Mouse (Mus musculus) kidney, postnatal 14 days (tissue): Measurements from ENCODE around the gene Pdcd1lg2.
"Not testable (repeated sequence)": the region's sequence is repeated elsewhere in the genome, so short reads cannot be mapped to it uniquely, and the experiment has no call there.

Experiments
- DNase-seq: peaks from one replicate; pipeline ENCODE4 v3.0.0; 2022; ENCODE audit warnings: mixed read lengths

Pdcd1lg2 gene

DNA sequence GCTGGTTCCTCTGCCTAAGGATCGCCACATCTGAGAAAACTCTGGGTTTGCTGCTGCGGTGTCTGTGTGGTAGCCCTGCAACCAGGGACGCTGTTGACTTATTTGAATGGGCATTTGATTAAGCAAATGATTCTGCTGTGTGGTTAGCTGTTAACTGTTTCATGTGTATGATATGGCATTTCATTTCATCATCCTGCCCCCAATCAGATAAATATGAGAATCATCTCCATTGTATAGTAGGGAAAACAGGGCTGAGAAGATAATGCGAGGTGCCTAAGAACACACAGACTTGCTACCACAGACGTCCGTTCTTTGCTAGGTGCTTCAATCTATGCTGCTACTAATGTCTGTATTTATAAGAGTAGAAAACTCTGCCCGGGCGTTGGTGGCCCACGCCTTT lies 26.3 kb upstream of the Pdcd1lg2 start:
- no peak for DNase-seq

DNA sequence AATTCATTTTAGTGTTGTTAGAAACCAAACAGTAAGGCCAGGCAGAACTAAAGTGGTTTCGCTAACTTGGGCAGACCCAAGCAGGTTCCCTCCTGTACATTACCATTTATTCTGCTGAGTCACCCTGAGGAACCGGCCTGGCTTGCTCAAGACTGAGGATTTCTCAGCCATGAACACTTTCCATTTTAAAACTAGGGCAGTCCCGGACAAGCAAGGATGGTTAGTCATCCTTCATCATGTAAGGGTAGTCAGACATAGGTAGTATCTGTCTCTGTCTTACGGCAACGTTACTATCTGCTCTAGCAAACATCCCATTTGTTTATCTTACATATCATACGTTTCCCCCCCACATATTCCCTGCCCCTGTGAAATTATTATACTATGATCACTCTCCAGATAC lies 25.7 kb upstream of the Pdcd1lg2 start:
- DNase-seq = no peak

DNA sequence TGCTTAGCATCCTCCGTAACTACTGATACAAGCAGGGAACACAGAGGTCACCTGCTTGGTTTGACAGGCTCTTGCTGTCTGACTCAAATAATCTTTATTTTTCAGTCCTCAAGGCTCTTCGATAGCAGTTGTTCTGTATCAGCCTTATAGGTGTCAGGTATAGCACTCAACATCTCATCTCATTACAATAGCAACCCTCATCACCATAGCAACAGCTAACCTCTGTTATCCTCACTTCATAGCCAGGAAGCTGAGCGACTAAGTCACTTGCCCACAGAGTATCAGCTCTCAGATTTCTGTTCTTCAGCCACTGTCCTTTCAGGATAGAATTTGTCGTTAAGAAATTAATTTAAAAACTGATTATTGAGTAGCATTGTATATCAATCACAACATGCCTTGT lies 24.9 kb upstream of the Pdcd1lg2 start:
- DNase-seq = no peak

DNA sequence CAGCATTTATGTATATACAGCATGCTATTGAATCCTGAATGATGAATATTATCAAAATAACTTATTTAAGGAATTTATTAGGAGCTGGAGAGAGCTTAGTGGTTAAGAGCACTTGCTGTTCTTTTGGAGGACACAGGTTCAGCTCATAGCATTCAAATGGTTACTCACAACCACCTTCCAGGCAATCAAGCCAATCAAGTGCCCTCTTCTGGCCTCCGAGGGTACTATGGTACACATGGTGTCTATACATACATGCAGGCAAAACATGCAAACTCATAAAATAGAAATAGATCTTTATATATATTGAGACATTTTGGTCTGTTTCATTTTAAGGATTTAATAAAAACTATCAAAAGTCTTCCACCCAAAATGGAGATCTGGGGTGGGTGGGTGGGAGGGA lies 21.9 kb upstream of the Pdcd1lg2 start:
- DNase-seq = no peak

DNA sequence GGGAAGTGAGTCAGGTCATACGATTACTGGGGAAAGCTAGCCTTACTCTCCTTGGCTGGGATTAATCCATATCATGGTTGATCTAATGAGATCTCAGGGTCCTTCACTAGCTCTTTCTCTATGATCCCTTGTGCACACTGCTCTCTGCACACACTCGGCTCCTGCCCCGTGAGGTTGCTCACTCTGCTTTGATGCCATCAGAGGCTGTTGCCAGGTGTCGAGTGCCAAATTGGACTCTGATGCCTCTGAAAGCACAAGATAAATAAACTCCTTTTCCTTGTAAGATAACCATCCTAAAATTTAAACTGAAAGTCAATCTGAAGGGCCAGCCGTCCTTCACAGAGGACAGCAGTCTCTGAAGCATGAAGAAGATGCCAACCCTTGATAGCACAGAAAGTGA lies 20.2 kb upstream of the Pdcd1lg2 start:
- no peak for DNase-seq

DNA sequence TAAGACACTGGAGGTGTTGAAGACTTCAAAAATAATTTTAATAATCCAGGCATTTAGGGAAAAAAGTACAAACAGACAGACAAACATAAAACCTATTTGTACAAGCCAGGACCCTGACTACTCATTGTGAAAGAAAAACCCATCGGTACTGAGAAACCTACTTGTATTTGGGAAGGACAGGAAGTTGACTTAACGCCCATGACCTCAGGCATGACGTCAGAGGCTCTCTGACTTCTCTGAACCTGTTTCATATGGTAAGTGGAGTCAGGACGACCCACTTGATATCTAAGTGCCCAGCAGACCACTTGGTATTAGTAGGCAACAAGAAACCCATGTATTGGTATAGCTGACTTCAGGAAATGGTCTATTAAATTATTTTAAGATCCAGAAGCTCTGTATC lies 19.4 kb upstream of the Pdcd1lg2 start:
- no peak for DNase-seq

DNA sequence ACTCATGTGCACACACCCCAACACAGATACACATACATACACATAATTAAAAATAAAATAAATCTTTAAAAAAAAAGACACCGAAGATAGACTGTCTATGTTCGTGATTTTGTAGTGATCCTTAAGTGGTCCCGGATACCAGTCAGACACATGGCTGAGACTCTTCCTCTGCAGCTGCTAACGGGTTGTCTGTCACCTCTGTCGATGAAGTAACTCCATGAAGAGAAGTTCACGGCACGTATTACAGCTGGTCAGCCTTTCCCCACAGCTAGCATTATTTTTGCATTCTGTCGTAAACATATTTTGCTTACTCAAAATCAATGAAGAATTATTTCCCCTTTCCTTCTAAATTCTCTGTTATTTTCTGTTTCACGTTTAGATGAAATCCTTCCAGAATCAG lies 17.4 kb upstream of the Pdcd1lg2 start:
- no peak for DNase-seq

DNA sequence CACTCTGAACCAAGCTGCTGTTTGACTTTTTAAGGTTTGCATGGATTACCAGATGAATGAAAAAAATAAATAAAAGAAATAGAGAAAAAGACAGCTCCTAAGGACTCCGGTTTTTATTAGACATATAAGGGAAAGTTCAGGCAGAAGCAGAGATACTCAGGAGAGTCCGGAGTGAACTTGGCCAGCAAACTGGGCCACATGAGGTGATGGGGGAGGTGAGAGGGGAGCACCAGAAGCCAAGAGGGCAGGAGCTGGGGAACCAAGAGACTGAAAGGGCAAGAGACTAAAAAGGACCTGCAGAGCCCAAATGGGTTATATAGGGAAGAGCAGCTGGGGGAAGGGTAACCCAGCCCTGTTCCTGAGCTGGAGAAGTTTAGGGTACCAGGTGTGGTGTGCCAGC lies 16.0 kb upstream of the Pdcd1lg2 start:
- no peak for DNase-seq

DNA sequence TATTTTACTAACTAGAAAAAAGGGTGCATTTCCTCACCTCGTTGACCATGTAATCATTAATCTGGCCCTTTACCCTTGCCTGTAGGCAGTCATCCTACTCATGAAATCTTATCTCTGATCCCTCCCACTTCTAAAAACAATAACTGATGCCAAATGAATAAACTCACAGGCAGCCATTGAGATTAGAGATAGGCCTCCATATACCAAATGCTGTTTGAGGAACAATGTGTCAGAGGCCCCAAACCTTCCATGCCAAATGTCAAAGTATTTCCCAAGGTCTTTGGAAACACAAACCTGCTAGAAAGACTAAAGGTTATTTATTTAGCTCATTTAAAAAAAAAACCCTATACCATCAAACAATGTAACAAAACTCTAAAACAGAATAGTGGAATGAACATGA lies 14.4 kb upstream of the Pdcd1lg2 start:
- DNase-seq = no peak

DNA sequence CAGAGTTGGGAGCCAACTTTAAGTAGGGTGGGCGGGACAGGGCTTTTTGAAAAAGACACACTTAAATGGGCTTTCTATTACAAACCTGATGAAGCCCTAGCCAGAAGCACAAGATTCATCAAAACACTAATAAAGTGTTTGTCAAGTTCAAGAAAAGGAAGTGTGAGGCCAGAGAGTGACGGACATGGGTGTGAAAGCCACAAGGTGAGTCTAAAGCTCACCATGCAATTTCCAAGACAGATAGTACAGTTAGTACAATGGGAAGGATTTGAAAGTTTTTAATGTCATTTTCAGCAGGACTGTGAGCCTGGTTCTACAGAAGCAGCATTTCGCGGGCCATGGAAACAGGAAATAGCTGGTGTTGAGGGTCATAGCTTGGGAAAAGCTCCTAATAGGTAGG lies 10.9 kb upstream of the Pdcd1lg2 start:
- DNase-seq = no peak

DNA sequence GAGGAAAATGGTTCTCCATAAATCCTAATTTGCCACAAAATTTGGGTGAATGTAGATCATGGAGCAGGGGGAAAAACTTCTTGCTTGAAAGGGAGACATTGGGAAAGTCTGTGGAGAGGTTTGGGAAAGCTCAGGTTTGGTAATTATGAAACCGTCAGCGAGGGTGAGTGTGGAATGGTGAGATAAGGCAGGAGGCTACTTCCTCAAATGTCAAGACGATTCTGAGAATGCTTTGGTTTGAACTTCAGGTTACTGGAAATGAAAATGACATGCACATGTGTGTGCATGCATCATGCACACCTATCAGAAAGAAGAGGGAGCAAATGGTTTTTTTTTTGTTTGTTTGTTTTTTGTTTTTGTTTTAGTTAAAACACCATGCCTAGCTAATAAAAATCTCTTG lies 10.3 kb upstream of the Pdcd1lg2 start:
- DNase-seq = no peak

DNA sequence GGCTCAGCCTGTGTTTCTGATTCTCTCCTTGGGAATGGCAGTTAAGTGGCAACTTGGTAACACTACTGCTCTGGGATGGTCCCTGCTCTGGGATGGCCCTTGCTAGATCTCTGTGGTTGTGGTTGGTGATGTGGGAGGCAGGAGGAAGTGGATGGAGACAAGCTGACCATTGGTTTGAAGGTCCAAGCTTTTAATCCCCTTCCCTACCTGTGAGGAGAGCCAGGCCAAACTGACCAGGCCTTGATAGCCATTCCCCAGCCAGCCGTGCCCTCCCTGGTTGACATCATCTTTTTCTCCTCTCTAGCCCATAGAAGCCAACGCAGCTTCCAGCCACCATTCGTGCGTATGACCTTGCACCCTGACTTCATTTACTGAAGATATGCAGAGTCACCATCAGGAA lies 8.1 kb upstream of the Pdcd1lg2 start:
- no peak for DNase-seq

DNA sequence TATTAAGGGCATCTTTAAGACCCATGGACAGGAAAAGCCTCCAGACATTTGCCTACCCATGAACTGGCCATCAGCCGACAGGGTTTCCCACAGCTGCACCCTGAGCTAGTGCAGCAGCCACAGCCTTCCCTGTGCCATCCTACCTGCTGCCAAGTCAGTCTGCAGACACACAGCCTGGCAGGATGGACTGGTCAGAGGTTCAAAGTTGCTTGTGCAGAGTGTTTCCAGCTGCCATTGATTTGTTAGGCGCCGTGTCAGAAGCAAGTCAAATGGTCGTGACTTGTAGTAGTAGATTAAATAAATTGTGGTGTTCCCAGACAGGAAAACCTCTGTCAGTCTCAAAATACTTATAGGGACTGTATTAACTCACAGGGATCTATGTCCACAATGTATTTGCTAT lies 7.5 kb upstream of the Pdcd1lg2 start:
- DNase-seq = no peak

DNA sequence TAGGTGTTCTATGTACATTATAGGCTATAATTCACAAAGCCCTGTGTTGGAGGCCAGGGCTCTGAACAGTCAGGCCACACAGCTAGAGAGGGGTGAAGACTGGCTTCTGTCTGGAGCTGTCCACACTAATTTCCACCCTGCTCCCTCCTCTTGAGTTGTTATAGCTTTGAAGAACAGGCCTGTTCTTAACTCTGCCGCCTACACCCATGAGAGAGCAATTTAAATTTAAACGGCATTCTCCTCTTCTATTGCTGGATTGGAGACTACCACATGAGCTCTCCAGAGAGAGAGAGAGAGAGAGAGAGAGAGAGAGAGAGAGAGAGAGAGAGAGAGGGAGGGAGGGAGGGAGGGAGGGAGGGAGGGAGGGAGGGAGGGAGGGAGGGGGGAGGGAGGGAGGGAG lies 5.3 kb upstream of the Pdcd1lg2 start:
- no peak for DNase-seq

DNA sequence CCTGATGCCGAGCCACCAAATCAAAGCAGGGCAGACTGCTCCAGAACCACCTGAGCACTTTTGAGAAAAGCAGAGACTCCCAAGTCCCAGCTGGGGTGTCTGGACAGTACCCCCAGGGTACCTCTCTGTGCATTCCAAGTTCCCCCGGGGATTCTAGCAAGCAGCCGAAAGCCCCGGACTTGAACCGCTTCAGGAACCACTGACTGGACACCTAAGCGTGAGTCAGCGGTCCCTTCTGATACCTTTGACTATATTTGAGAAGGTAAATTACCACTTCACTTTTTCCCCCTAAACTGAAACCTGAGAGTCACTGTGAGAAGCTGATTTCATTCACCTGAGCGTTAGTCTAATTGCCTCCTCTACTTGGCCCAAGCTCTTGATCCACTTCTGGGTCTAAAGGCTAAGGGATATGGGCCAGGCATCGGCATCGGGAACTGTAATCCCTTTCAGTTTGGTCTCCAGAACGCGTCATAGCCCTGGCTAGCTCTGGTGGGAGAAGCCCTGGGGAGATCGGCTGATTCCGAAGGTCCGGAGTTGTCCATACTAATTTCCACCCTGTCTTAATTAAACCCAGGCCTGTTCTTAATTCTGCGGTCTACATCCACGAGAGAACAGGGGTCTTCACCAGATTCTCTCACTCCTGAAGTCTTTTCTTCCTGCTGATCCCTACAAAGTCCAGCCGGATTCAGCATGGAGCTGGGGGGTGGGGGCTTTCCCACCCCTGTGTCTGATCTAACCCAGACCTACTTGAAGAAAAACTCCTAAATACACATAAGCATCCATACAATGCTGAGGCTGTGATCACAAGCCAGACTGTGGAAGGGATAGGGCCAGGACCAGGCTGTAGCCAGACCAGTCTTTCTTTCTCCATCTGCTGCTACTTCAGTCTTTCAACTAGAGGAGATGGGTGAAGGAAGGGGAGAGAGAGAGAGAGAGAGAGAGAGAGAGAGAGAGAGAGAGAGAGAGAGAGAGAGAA lies 4.4 kb upstream of the Pdcd1lg2 start:
- no peak for DNase-seq

DNA sequence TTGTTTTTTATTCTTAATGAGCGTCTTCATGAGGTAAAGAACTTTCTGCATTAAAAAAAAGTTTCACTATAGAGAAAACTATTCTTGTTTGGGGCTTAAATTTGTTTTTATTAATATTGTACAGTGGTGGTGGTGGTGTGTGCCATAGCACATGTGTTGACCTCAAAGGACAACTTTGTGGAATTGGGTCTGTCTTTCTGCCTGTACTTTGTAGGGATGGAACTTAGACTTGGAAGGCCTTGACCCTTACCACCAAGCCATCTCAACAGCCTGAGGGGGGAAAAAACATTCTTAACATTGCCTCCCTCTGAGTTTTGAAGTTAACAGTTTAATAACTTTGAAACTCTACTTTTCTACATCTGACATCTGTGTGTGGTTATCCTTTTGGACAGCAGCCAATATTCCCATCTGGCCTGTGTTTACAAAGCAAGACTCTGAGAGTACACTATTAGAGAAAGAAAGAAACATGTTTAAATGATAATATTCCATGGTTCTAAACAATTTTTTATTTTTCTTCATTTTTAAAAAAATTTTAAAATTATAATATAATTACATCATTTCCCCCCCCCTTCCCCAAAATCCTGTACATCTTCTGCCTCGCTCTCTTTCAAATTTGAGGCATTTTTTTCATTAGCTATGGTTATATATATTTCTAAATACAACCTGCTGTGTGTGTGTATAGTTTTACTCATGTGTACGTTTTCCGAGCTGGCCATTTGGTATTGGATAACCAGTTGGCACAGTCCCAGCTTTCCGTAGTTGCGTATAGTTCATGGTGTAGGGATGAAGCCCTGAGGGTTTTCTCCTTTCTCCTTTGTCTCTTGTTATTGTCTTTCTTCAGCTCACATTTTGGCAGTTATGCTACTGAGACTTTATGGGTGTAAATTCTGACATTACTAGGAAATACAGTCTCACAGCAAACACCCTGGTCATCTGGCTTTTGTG lies 2.0 kb downstream of the Pdcd1lg2 start:
- peak; percentile 51 for DNase-seq

DNA sequence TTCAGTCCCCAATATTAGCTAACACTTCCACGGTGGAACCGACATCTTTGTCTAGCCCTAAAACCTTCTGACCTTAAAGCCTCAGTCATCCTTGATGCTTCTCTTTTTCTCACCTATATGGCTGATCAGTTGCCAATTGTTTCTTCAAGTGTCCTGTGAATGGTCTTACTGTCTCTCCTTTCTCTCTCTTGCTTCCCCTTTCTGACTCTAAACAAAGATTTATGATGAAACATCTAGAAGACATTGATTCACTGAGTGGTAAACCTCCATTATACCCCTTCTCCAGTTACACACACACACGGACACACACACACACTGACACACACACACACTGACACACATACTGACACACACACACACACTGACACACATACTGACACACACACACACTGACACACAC lies 3.8 kb downstream of the Pdcd1lg2 start:
- no peak for DNase-seq

DNA sequence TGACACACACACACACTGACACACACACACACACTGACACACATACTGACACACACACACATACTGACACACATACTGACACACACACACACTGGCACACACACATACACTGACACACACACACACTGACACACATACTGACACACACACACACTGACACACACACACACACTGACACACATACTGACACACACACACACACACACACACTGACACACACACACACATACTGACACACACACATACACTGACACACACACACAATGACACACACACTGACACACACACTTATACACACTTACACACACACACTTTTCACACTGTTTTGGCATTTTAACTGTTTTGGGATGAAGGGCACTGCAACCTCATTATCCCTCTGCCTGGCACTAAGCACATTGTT lies 4.2 kb downstream of the Pdcd1lg2 start:
- not testable (repeated sequence) for DNase-seq

DNA sequence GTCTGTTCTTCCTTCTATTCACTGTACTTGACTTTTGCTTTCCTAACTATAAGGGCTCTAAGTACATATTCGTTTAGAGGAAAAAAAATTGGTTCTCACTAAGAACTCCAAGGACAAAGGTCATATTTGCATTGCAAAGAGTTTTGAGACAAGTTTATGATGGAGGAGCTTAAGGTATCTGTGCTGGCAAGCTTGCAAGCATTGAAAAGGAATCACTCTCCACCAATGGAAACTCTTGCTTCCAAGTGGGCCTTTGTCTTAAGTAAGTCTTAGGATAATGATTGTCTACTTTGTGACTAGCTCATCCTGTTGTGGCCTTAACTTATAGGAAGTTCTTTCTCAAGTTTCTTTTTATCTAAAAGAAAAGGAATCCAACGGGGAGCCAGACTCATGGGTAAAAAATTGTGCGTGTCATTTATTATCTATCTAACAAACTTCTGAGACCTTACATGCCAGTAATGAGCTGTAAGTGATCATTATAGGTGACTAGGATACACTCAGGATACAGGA lies 5.7 kb downstream of the Pdcd1lg2 start:
- DNase-seq = no peak

DNA sequence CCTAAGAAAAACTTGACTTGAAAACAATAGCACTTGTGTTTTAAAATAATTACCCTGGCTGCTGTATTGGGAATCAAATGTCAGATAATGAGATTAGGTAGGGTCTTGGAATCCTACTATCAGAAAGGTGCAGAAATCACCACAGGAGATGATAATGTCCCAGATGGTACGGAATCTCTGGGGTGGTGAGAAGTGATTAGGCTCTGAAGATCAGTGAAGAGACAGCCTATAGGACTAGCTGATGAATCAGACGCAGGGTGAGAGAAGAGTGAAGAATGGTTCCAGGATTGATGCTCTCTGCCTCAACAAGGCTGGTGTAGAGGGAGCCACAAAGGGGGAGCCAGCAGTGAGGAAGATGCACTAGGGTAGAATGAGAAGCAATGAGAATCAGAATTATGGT lies 6.5 kb downstream of the Pdcd1lg2 start:
- no peak for DNase-seq

DNA sequence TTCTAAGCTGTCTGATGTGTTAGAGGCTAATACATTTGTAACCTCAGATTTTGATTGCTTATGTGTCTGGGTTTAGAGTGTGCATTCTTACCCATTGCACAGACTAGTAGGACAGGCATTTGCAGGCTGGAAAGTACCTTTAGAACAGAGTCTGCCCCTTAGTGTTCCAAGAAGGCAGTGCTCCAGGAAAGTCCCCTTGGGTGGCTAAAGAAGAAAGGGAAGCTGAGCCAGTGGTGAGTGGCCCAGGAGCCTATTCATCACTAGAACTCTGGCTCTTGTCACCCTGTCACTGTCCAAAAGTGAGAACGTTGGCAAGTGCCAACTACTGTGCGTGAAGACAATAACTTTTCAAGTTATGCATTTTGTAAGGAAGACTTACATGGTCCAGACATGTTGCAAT lies 7.2 kb downstream of the Pdcd1lg2 start:
- DNase-seq = no peak

DNA sequence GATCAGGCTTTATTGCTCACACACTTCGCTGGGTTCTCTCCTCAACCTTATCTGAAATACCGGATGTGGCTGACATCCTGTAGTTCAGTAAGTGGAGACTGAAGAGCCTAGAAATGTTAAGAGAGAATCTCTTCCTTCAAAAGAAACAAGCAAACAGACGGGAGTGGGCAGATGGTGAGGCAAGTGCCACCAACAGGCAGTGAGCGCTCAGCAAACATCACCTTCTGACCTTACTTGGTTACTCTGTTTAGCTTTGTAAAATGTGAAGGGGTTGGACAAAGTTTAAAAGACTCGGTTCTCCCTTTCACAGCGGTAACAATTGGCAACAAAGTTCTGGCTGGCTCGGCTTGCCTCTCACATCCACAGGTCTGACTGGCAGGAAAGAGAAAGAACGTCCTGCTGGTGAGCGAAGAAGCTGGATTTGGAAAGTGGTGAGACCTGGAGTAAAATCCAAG lies 8.0 kb downstream of the Pdcd1lg2 start:
- peak; percentile 15 for DNase-seq

DNA sequence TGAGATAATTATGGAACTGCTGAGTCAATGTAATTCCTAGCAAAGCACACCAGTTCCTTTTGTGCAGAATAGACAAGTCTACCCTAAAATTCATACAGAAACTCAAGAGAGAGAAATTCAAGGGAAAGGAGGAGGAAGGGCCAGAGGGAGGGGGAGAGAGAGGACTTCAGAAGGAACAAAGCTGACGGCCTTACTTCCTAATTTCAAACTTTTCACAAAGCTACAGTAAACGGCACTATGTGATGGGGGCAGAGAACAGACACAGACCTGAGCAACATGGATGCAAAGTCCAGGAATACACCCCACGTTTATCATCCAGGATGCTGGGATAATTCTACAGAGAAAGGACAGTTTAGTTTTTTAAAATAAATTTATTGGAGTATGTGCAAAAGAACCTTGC lies 8.8 kb downstream of the Pdcd1lg2 start:
- DNase-seq = no peak

DNA sequence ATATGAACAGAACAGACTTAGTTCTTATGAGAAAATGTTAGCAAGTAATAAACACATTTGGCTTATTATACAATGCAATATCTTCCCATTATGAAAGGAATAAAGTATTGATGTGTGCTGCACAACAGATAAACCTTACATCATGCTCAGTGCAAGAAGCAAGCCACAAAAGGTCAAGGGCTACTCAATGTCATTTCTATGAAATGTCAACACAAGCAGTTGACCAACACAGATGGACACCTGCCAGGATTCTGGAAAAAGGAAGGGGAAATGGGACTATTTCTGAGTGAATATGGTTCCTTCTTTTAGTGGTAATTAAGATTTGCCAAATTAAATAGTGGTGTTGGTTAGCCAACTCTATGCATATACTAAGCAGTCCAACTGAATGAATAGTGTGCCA lies 9.2 kb downstream of the Pdcd1lg2 start:
- no peak for DNase-seq
